Mouse (Mus musculus): ENCODE measurements around the gene Olfr228. TPM values are rescaled to one million over a fixed set of nuclear protein-coding genes. Genes with fewer than 3 reads are reported as not detected.

Gene Olfr228
- not detected for polyA plus RNA-seq (2012; fragmentation: generic; extraction: Trizol)

DNA sequence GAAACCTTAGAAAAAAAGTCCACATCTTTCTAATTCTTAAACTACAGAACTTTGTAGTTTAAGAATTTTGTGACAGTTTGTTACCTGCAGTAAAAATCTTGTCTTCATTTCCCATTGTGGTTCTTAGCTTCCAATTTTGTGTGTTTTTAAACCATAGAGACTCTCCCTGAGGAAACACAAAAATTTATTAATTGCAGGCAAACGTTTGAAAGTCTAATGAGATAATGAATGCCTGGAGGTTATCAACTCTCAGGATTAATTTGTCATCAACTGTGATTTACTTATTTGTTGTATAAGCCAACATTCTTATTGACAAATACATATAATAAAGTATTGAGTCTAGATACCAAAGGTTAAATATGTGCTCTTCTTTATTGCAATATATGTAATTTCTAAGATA lies at the start of gene Olfr228:
TSS of gene Olfr228 (minus strand) at position 101 of the 400 bp plus-strand sequence.

DNA sequence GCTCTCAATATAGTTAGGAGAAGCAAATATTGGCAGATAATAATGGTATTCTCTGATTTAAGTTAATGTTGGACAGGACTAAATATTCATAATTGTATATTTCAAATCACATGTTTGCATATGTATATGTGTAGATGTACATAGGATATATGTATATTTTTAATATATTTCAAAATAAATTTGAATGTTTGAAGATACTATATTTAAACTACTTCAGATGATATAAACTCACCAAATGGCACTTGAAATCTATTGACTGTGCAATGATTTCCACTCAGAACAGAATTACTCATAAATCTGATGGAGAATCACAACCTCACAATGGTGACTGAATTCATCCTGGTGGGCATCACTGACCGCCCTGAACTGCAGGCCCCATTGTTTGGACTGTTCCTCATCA lies 21.0 kb upstream of the Olfr228 start, which contains the start of gene Olfr1076:
TSS of gene Olfr1076 (plus strand) at position 301 of the 400 bp plus-strand sequence.

DNA sequence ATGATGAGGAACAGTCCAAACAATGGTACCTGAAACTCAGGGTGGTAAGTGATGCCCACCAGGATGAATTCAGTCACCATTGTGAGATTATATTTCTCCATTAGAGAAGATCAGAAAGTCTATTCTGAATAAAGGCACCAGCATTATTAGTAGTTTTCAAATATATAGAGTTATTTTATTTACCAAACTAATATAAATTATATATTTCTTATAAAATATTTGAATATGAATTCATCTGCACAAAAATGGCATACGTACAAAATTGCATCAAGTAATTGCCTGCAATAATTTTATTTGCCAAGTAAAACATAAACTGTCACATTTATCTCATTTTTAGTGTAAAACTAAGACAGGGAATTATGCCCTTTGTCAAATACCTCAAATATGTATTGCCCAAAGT lies 31.0 kb downstream of the Olfr228 start, which contains the start of gene Olfr1066:
TSS of gene Olfr1066 (minus strand) at position 101 of the 400 bp plus-strand sequence.

DNA sequence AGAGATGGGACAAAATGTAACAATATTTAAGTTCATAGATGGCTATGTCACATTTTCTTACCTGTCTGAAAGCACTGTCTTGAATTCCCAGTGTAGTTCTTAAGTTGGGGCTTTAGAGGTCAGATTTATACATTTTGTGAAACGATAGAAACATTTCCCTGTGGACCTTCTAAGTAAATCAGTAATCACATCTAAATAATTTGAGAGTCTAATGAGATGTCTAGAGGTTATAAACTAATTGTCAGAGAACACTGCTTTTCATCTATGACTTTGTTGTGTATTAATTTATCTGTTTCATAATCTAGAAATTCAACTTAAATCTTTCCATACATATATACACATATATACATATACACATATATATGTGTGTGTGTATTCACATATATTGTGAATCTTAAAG lies 36.7 kb downstream of the Olfr228 start, which contains the start of gene Olfr1065:
TSS of gene Olfr1065 (minus strand) at position 101 of the 400 bp plus-strand sequence.

Other genes with a start within 250 kb of the Olfr228 start
- gene Olfr1048, start 247.1 kb downstream of the Olfr228 start, polyA plus RNA-seq (2012; fragmentation: generic; extraction: Trizol): not detected
- not detected for gene Olfr1049, start 229.1 kb downstream of the Olfr228 start, polyA plus RNA-seq (2012; fragmentation: generic; extraction: Trizol)
- gene Olfr1051, start 208.3 kb downstream of the Olfr228 start, polyA plus RNA-seq (2012; fragmentation: generic; extraction: Trizol): not detected
- not detected for gene Olfr1052, start 194.9 kb downstream of the Olfr228 start, polyA plus RNA-seq (2012; fragmentation: generic; extraction: Trizol)
- gene Olfr1053, start 172.1 kb downstream of the Olfr228 start, polyA plus RNA-seq (2012; fragmentation: generic; extraction: Trizol): not detected
- gene Olfr1054, start 152.0 kb downstream of the Olfr228 start, polyA plus RNA-seq (2012; fragmentation: generic; extraction: Trizol): not detected
- gene Olfr1055, start 137.1 kb downstream of the Olfr228 start, polyA plus RNA-seq (2012; fragmentation: generic; extraction: Trizol): not detected
- gene Olfr1056, start 124.9 kb downstream of the Olfr228 start, polyA plus RNA-seq (2012; fragmentation: generic; extraction: Trizol): not detected
- gene Olfr1057, start 109.0 kb downstream of the Olfr228 start, polyA plus RNA-seq (2012; fragmentation: generic; extraction: Trizol): not detected
- gene Olfr1058, start 98.8 kb downstream of the Olfr228 start, polyA plus RNA-seq (2012; fragmentation: generic; extraction: Trizol): not detected
- gene Olfr1061, start 73.3 kb downstream of the Olfr228 start, polyA plus RNA-seq (2012; fragmentation: generic; extraction: Trizol): not detected
- not detected for gene Olfr1062, start 60.6 kb downstream of the Olfr228 start, polyA plus RNA-seq (2012; fragmentation: generic; extraction: Trizol)
- not detected for gene Olfr1065, start 36.8 kb downstream of the Olfr228 start, polyA plus RNA-seq (2012; fragmentation: generic; extraction: Trizol)
- gene Olfr1066, start 31.1 kb downstream of the Olfr228 start, polyA plus RNA-seq (2012; fragmentation: generic; extraction: Trizol): not detected
- gene Olfr1076, start 21.1 kb upstream of the Olfr228 start, polyA plus RNA-seq (2012; fragmentation: generic; extraction: Trizol): not detected
- not detected for gene Olfr1079, start 55.1 kb upstream of the Olfr228 start, polyA plus RNA-seq (2012; fragmentation: generic; extraction: Trizol)
- gene Olfr1080, start 70.8 kb upstream of the Olfr228 start, polyA plus RNA-seq (2012; fragmentation: generic; extraction: Trizol): not detected
- gene Olfr1082, start 111.6 kb upstream of the Olfr228 start, polyA plus RNA-seq (2012; fragmentation: generic; extraction: Trizol): not detected
- not detected for gene Olfr1084, start 152.3 kb upstream of the Olfr228 start, polyA plus RNA-seq (2012; fragmentation: generic; extraction: Trizol)
- not detected for gene Olfr1085, start 174.6 kb upstream of the Olfr228 start, polyA plus RNA-seq (2012; fragmentation: generic; extraction: Trizol)
- gene Olfr1086, start 192.7 kb upstream of the Olfr228 start, polyA plus RNA-seq (2012; fragmentation: generic; extraction: Trizol): not detected
- gene Olfr1087, start 211.0 kb upstream of the Olfr228 start, polyA plus RNA-seq (2012; fragmentation: generic; extraction: Trizol): not detected
- not detected for gene Olfr1089, start 246.3 kb upstream of the Olfr228 start, polyA plus RNA-seq (2012; fragmentation: generic; extraction: Trizol)